Mouse (Mus musculus): ENCODE data around the gene B4galt5. TPM values are rescaled to one million over a fixed set of nuclear protein-coding genes. Genes with fewer than 3 reads are reported as not detected.

B4galt5 gene
- total RNA-seq, 1 experiment: 40.5 TPM

DNA sequence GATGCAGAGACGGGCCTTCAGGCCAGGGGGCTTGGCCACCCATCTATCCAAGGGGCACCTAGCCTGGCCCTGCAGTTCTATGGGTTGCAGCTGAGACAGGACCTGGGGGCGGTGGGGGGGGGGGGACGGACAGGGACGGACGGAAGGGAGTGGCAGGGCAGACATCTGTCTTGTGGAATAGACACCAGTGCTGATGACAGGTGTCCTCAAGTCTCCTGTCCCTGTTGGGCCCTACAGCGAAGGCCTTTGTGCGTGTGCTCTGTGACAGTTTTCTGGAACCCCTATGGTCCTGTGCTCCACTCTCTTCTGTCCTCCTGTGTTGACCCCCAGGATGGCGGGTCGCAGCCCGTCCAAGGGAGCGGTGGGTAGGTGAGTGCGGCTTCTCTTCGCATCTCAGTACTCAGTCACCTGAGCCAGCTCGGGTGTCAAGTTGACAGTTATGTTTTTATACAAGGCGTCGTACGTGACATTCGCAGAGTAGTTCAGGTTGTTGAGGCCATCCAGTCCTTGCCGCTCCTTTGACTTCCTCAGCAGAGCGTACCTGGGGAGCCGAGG, 48.0 kb downstream of the B4galt5 start:
- no peaks in the 10 kb centered on the region for H3K9me3 ChIP-seq (ENCODE audit: control insufficient read depth, insufficient read depth, low read depth, low read length)
- no peak overlapping the region for H3K4me3 ChIP-seq (ENCODE audit: insufficient read depth in 1 of 2, low read depth in 1 of 2, low read length in 2 of 2, poor library complexity in 1 of 2, severe bottlenecking in 1 of 2)
- H3K9ac ChIP-seq (ENCODE audit: insufficient read depth, low read depth, low read length, poor library complexity, severe bottlenecking): no peak overlapping the region
- in situ Hi-C loops (cut with MboI; ENCODE audit: low sequenced_read_pairs in 2 of 2, unreplicated experiment in 2 of 2): no loop called here
- H3K4me1 ChIP-seq (ENCODE audit: control insufficient read depth in 2 of 2, insufficient read depth in 2 of 2, low read length in 2 of 2, poor library complexity in 1 of 2): peaks cover 0 to 13% of the 10 kb centered on the region in 2 experiments; a peak in 1 of 4 replicates
- no peak for DNase-seq (ENCODE audit: low read depth, low spot score)
- peaks cover 33% of the 10 kb centered on the region for H3K36me3 ChIP-seq (ENCODE audit: control insufficient read depth, insufficient read depth, low read length, poor library complexity, severe bottlenecking)
- H3K27ac ChIP-seq (ENCODE audit: insufficient read depth, low read depth, low read length, poor library complexity, severe bottlenecking): no peak overlapping the region
- TF ChIP-seq CHD2 (IDR thresholded peaks at IDR 0.05; ENCODE audit: low read depth, low read length) (no peak), ZNF384 (IDR thresholded peaks at IDR 0.05; ENCODE audit: low read depth, low read length) (no peak), HCFC1 (IDR thresholded peaks at IDR 0.05; ENCODE audit: borderline replicate concordance, insufficient read depth, low read length) (no peak), ZC3H11A (IDR thresholded peaks at IDR 0.05; ENCODE audit: borderline replicate concordance, low read depth, low read length) (no peak), MAFK (IDR thresholded peaks at IDR 0.05; ENCODE audit: insufficient read depth, low read depth, low read length) (no peak)

DNA sequence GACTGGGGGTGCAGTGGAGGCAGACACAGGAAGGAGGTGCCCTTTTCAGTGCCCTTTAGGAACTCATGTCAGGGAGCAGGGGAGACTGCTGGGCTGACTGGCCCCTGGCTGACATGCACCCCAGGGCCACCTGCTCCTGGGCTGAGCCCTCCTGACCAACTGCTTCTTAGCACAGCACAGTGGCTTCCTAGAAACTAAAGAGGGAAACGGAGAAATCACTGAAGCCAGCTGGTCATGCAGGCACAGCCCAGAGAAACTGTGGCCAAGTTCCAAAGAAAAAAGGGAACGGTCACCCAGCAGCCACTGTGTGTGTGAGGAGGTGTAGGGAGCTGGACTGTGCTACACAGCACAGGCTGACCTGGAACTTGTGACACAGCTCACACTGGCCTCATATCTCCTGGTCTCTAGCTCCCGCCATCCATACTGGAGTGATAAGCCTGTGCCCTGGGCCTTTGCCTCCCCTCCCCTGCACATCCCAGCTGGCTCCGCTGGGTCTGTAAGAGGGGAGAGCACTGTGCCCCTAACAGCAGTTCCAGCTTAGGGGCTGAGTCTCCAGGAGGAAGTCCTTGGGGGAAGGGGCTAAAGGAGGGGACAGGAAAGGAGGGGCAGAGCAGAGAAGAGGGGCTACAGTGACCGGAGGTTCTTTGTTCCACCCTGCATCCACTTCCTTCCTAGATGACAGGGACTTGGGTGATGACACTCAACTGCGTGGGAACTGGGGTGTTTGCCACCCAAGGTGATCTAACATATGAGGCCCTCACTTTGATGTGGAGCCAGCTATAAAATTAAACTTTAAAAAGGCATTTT, 48.9 kb downstream of the B4galt5 start:
- Histone ChIP-seq H3K36me3 (ENCODE audit: control insufficient read depth, insufficient read depth, low read length, poor library complexity, severe bottlenecking) (peaks cover 27% of the 10 kb centered on the region), H3K27ac (ENCODE audit: insufficient read depth, low read depth, low read length, poor library complexity, severe bottlenecking) (no peak overlapping the region), H3K9ac (ENCODE audit: insufficient read depth, low read depth, low read length, poor library complexity, severe bottlenecking) (no peak overlapping the region), H3K4me3 (ENCODE audit: insufficient read depth in 1 of 2, low read depth in 1 of 2, low read length in 2 of 2, poor library complexity in 1 of 2, severe bottlenecking in 1 of 2) (no peak overlapping the region), H3K9me3 (ENCODE audit: control insufficient read depth, insufficient read depth, low read depth, low read length) (no peaks in the 10 kb centered on the region), H3K4me1 (ENCODE audit: control insufficient read depth in 2 of 2, insufficient read depth in 2 of 2, low read length in 2 of 2, poor library complexity in 1 of 2) (peaks cover 0 to 13% of the 10 kb centered on the region in 2 experiments; a peak in 1 of 4 replicates)
- TF ChIP-seq ZC3H11A (IDR thresholded peaks at IDR 0.05; ENCODE audit: borderline replicate concordance, low read depth, low read length) (no peak), CHD2 (IDR thresholded peaks at IDR 0.05; ENCODE audit: low read depth, low read length) (no peak), MAFK (IDR thresholded peaks at IDR 0.05; ENCODE audit: insufficient read depth, low read depth, low read length) (no peak), HCFC1 (IDR thresholded peaks at IDR 0.05; ENCODE audit: borderline replicate concordance, insufficient read depth, low read length) (no peak), ZNF384 (IDR thresholded peaks at IDR 0.05; ENCODE audit: low read depth, low read length) (no peak)
- DNase-seq (ENCODE audit: low read depth, low spot score): no peak
- in situ Hi-C loops (cut with MboI; ENCODE audit: low sequenced_read_pairs in 2 of 2, unreplicated experiment in 2 of 2): no loop called here

DNA sequence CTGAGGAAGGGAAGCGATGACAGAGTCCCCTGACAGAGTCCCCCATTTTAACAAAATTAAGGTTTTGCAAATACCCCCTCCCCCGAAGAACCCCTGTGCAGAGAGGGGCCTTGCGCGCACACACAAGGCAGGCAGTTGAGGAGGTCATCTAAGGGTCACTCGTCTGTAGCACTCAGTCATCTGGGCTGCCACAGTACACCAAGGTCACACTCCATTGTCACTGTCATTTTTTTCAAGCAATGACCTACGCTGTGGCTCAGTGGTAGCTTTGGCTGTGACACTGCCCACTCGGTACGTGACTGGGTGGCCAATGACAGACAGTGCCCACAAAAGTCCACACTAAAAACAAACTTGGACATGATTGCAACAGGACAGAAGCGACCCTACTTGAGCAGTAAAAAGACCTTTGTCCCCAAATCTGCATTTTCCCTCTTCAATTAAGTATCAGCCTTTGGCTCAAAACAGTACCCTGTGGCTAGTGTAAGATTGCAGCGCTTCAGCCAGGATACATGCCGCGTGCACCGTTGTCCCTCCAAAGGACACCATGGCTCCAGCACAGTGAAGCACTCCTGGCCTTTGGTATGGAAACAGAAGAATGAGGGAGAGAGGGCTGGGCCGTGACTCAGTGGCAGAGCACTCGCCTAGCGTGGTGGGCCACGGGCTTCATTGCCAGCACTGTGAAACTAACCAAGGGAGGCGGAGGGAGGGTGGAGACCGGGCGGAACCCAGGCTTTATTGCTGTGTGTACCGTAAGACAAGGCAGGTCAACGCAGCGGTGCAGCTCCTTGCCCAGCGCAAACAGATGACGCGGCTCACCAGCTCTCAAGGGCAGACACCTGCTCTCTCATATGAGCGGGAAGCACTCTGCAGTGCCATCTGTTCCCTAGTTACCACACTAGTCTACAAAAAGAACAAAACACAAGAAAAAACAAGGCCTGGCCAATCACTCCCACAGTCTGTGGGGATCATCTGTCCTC, 50.0 kb downstream of the B4galt5 start:
- Histone ChIP-seq H3K9ac (ENCODE audit: insufficient read depth, low read depth, low read length, poor library complexity, severe bottlenecking) (no peak overlapping the region), H3K27ac (ENCODE audit: insufficient read depth, low read depth, low read length, poor library complexity, severe bottlenecking) (no peak overlapping the region), H3K9me3 (ENCODE audit: control insufficient read depth, insufficient read depth, low read depth, low read length) (no peaks in the 10 kb centered on the region), H3K4me3 (ENCODE audit: insufficient read depth in 1 of 2, low read depth in 1 of 2, low read length in 2 of 2, poor library complexity in 1 of 2, severe bottlenecking in 1 of 2) (no peak overlapping the region), H3K4me1 (ENCODE audit: control insufficient read depth in 2 of 2, insufficient read depth in 2 of 2, low read length in 2 of 2, poor library complexity in 1 of 2) (peaks cover 0 to 15% of the 10 kb centered on the region in 2 experiments; a peak in 1 of 4 replicates), H3K36me3 (ENCODE audit: control insufficient read depth, insufficient read depth, low read length, poor library complexity, severe bottlenecking) (peaks cover 24% of the 10 kb centered on the region)
- in situ Hi-C loops (cut with MboI; ENCODE audit: low sequenced_read_pairs in 2 of 2, unreplicated experiment in 2 of 2): no loop called here
- no peak for DNase-seq (ENCODE audit: low read depth, low spot score)
- TF ChIP-seq ZNF384 (IDR thresholded peaks at IDR 0.05; ENCODE audit: low read depth, low read length): peak; percentile 26; the same call in 1 of the 2 replicates
- no peak for TF ChIP-seq ZC3H11A (IDR thresholded peaks at IDR 0.05; ENCODE audit: borderline replicate concordance, low read depth, low read length)

DNA sequence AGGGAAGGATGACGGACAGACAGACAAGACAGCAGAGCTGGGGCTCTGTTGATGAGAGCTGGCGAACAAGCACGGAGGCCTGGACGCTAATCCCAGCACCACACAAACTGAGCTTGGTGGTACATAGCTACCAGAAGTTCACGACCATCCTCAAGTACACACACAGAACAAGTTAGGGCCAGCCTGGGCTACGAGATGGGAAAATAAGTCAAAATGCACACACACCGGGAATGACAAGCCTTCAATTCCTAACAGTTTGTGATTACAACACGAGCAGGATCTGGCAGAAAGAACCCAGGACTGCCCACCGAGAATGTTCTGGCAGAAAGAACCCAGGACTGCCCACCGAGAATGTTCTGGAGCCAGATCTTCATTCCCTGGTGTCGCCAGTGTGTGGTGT, 51.0 kb downstream of the B4galt5 start:
- no peak for TF ChIP-seq CHD2 (IDR thresholded peaks at IDR 0.05; ENCODE audit: low read depth, low read length)
- H3K4me1 ChIP-seq (ENCODE audit: control insufficient read depth in 2 of 2, insufficient read depth in 2 of 2, low read length in 2 of 2, poor library complexity in 1 of 2): peaks cover 0 to 15% of the 10 kb centered on the region in 2 experiments; a peak in 1 of 4 replicates
- no peak for DNase-seq (ENCODE audit: low read depth, low spot score)
- no peak overlapping the region for H3K27ac ChIP-seq (ENCODE audit: insufficient read depth, low read depth, low read length, poor library complexity, severe bottlenecking)
- in situ Hi-C loops (cut with MboI; ENCODE audit: low sequenced_read_pairs in 2 of 2, unreplicated experiment in 2 of 2): no loop called here
- no peak overlapping the region for H3K9ac ChIP-seq (ENCODE audit: insufficient read depth, low read depth, low read length, poor library complexity, severe bottlenecking)
- H3K36me3 ChIP-seq (ENCODE audit: control insufficient read depth, insufficient read depth, low read length, poor library complexity, severe bottlenecking): peaks cover 17% of the 10 kb centered on the region
- H3K4me3 ChIP-seq (ENCODE audit: insufficient read depth in 1 of 2, low read depth in 1 of 2, low read length in 2 of 2, poor library complexity in 1 of 2, severe bottlenecking in 1 of 2): no peak overlapping the region
- H3K9me3 ChIP-seq (ENCODE audit: control insufficient read depth, insufficient read depth, low read depth, low read length): no peaks in the 10 kb centered on the region
